Mouse (Mus musculus): ENCODE measurements around the gene Sstr4. TPM values are rescaled to one million over a fixed set of nuclear protein-coding genes. Genes with fewer than 3 reads are reported as not detected.
A peak's percentile ranks its signal among the peaks of the same experiment; 100 is the strongest.

Sstr4 gene
- polyA plus RNA-seq, 1 experiment from 2014 or later: 4.4 TPM

GRCm38 (mm10) chr2:148404906-148405305 lies 9.8 kb downstream of the Sstr4 start:
- Histone ChIP-seq H3K4me2 (ENCODE audit: low read length) (no peak overlapping the region), H3K4me3 (ENCODE audit: low read depth, low read length) (no peak overlapping the region), H3K4me1 (ENCODE audit: control insufficient read depth, insufficient read depth, low read length) (peaks cover 23% of the 10 kb centered on the region), H3K36me3 (ENCODE audit: control insufficient read depth, insufficient read depth, low read length) (no peaks in the 10 kb centered on the region), H3K9me3 (replicated peaks; ENCODE audit: control insufficient read depth, low read length, poor library complexity, severe bottlenecking) (no peaks in the 10 kb centered on the region), H3K27me3 (ENCODE audit: control insufficient read depth, insufficient read depth, low read depth, low read length) (peaks cover 44% of the 10 kb centered on the region), H3K27ac (ENCODE audit: low read length) (no peak overlapping the region), H3K9ac (ENCODE audit: low read depth, low read length) (no peak overlapping the region)
- no peak for ATAC-seq
- 83% methylated on average over 5 of the region's 5 CpGs for WGBS

DNA sequence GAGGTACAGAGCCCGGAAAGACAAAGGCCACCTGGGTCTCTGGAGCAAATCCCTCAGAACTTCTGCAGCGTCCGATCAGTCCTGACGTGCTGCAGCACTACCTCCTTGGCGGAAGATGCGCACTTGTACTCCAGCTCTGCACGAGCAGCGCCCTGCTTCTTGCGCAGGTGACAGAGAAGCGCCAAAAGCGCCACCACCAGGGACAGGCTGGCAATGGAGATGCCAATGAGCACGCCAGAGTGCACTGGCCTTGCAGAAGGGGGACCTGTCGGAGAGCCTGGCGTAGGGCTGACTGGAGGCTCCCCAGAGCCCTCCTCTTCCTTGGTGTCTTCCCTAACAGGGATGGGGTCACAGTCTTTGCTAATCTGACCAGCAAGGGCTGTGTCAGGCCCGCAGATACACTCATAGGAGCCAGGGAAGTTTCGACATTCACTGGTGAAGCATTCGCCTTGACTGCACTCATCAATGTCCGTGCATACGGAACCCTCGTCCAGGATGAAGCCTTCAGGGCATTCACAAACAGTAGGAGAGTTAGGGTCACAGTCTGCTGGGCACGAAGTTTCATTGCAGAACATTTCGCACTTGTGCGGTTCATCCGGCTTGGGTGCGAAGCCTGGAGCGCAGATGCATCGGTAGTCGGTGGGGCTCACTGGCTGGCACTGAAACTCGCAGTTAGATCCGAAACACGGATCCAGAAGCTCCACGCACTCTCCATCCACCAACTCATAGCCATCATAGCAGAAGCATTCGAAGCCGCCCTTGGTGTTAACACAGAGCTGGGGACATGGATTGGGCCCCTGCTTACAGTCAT lies 11.2 kb downstream of the Sstr4 start:
- Histone ChIP-seq H3K4me3 (ENCODE audit: low read depth, low read length) (peak overlapping the region; percentile 36), H3K27me3 (ENCODE audit: control insufficient read depth, insufficient read depth, low read depth, low read length) (peaks cover 44% of the 10 kb centered on the region), H3K36me3 (ENCODE audit: control insufficient read depth, insufficient read depth, low read length) (no peaks in the 10 kb centered on the region), H3K9me3 (replicated peaks; ENCODE audit: control insufficient read depth, low read length, poor library complexity, severe bottlenecking) (no peaks in the 10 kb centered on the region), H3K4me1 (ENCODE audit: control insufficient read depth, insufficient read depth, low read length) (peaks cover 23% of the 10 kb centered on the region), H3K9ac (ENCODE audit: low read depth, low read length) (peak overlapping the region; percentile 46; the same call in 1 of the 2 replicates), H3K27ac (ENCODE audit: low read length) (no peak overlapping the region), H3K4me2 (ENCODE audit: low read length) (peak overlapping the region; percentile 65)
- peak; percentile 36; the same call in 1 of the 2 replicates for ATAC-seq
- WGBS: 6% methylated on average over 34 of the region's 34 CpGs

GRCm38 (mm10) chr2:148406971-148407869 lies 12.1 kb downstream of the Sstr4 start:
- H3K4me2 ChIP-seq (ENCODE audit: low read length): peak overlapping the region; percentile 65
- peaks cover 23% of the 10 kb centered on the region for H3K4me1 ChIP-seq (ENCODE audit: control insufficient read depth, insufficient read depth, low read length)
- H3K9ac ChIP-seq (ENCODE audit: low read depth, low read length): peak overlapping the region; percentile 47
- H3K36me3 ChIP-seq (ENCODE audit: control insufficient read depth, insufficient read depth, low read length): no peaks in the 10 kb centered on the region
- 4% methylated on average over 55 of the region's 55 CpGs for WGBS
- no peaks in the 10 kb centered on the region for H3K9me3 ChIP-seq (replicated peaks; ENCODE audit: control insufficient read depth, low read length, poor library complexity, severe bottlenecking)
- H3K27ac ChIP-seq (ENCODE audit: low read length): no peak overlapping the region
- H3K4me3 ChIP-seq (ENCODE audit: low read depth, low read length): peak overlapping the region; percentile 36
- ATAC-seq: peak; percentile 76
- peaks cover 44% of the 10 kb centered on the region for H3K27me3 ChIP-seq (ENCODE audit: control insufficient read depth, insufficient read depth, low read depth, low read length)

- 3% methylated on average over 35 of the region's 35 CpGs for WGBS
- Histone ChIP-seq H3K27me3 (ENCODE audit: control insufficient read depth, insufficient read depth, low read depth, low read length) (peaks cover 44% of the 10 kb centered on the region), H3K36me3 (ENCODE audit: control insufficient read depth, insufficient read depth, low read length) (no peaks in the 10 kb centered on the region), H3K9me3 (replicated peaks; ENCODE audit: control insufficient read depth, low read length, poor library complexity, severe bottlenecking) (no peaks in the 10 kb centered on the region), H3K27ac (ENCODE audit: low read length) (no peak within 1 kb of the TSS), H3K4me2 (ENCODE audit: low read length) (peak within 1 kb of the TSS; percentile 65), H3K4me3 (ENCODE audit: low read depth, low read length) (peak within 1 kb of the TSS; percentile 36), H3K4me1 (ENCODE audit: control insufficient read depth, insufficient read depth, low read length) (peaks cover 23% of the 10 kb centered on the region), H3K9ac (ENCODE audit: low read depth, low read length) (peak within 1 kb of the TSS; percentile 47)
- ATAC-seq: peak; percentile 41; the same call in 1 of the 2 replicates
Measured at GRCm38 (mm10) chr2:148407870-148408760, 13.0 kb downstream of the Sstr4 start, which contains the start of gene Thbd. Thbd (minus strand) TSS chr2:148408188.

- Histone ChIP-seq H3K9me3 (replicated peaks; ENCODE audit: control insufficient read depth, low read length, poor library complexity, severe bottlenecking) (no peaks in the 10 kb centered on the region), H3K9ac (ENCODE audit: low read depth, low read length) (no peak overlapping the region), H3K4me2 (ENCODE audit: low read length) (no peak overlapping the region), H3K27ac (ENCODE audit: low read length) (no peak overlapping the region), H3K4me3 (ENCODE audit: low read depth, low read length) (no peak overlapping the region), H3K36me3 (ENCODE audit: control insufficient read depth, insufficient read depth, low read length) (no peaks in the 10 kb centered on the region), H3K4me1 (ENCODE audit: control insufficient read depth, insufficient read depth, low read length) (peaks cover 23% of the 10 kb centered on the region), H3K27me3 (ENCODE audit: control insufficient read depth, insufficient read depth, low read depth, low read length) (peaks cover 44% of the 10 kb centered on the region)
- ATAC-seq: no peak
- 8% methylated on average over 6 of the region's 6 CpGs for WGBS
Measured at GRCm38 (mm10) chr2:148408761-148409120, 13.6 kb downstream of the Sstr4 start.

DNA sequence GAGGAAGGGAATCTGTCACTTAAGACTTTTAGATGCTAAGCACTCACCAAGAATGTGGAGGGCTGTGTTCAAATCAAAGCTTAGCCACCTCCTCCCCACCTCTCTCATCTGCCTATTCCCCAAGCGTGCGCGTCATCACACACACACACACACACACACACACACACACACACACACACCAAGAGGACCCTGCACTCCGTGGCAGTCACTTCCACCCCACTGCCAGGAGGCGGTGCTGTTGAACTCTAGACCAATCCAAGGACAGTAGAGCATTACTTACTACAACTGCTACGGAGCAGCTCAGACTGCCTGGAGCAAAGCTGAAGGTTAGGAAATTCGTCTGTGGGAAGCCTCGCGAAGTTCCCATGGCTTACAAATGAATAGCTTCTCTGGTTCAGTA lies 14.0 kb downstream of the Sstr4 start:
- H3K4me3 ChIP-seq (ENCODE audit: low read depth, low read length): no peak overlapping the region
- no peaks in the 10 kb centered on the region for H3K9me3 ChIP-seq (replicated peaks; ENCODE audit: control insufficient read depth, low read length, poor library complexity, severe bottlenecking)
- H3K27me3 ChIP-seq (ENCODE audit: control insufficient read depth, insufficient read depth, low read depth, low read length): peaks cover 44% of the 10 kb centered on the region
- H3K36me3 ChIP-seq (ENCODE audit: control insufficient read depth, insufficient read depth, low read length): no peaks in the 10 kb centered on the region
- 27% methylated on average over 9 of the region's 9 CpGs for WGBS
- ATAC-seq: peak; percentile 47
- peaks cover 23% of the 10 kb centered on the region for H3K4me1 ChIP-seq (ENCODE audit: control insufficient read depth, insufficient read depth, low read length)
- H3K27ac ChIP-seq (ENCODE audit: low read length): no peak overlapping the region
- no peak overlapping the region for H3K4me2 ChIP-seq (ENCODE audit: low read length)
- no peak overlapping the region for H3K9ac ChIP-seq (ENCODE audit: low read depth, low read length)

- peaks cover 23% of the 10 kb centered on the region for H3K4me1 ChIP-seq (ENCODE audit: control insufficient read depth, insufficient read depth, low read length)
- no peak overlapping the region for H3K27ac ChIP-seq (ENCODE audit: low read length)
- no peak overlapping the region for H3K9ac ChIP-seq (ENCODE audit: low read depth, low read length)
- 84% methylated on average over 1 of the region's 1 CpGs for WGBS
- no peak overlapping the region for H3K4me3 ChIP-seq (ENCODE audit: low read depth, low read length)
- peaks cover 41% of the 10 kb centered on the region for H3K27me3 ChIP-seq (ENCODE audit: control insufficient read depth, insufficient read depth, low read depth, low read length)
- H3K9me3 ChIP-seq (replicated peaks; ENCODE audit: control insufficient read depth, low read length, poor library complexity, severe bottlenecking): no peaks in the 10 kb centered on the region
- no peak overlapping the region for H3K4me2 ChIP-seq (ENCODE audit: low read length)
- ATAC-seq: no peak
- H3K36me3 ChIP-seq (ENCODE audit: control insufficient read depth, insufficient read depth, low read length): no peaks in the 10 kb centered on the region
Measured at GRCm38 (mm10) chr2:148409821-148410220, 14.7 kb downstream of the Sstr4 start.

- H3K27ac ChIP-seq (ENCODE audit: low read length): no peak overlapping the region
- no peak overlapping the region for H3K9ac ChIP-seq (ENCODE audit: low read depth, low read length)
- no peak for ATAC-seq
- WGBS: 72% methylated on average over 3 of the region's 3 CpGs
- no peaks in the 10 kb centered on the region for H3K9me3 ChIP-seq (replicated peaks; ENCODE audit: control insufficient read depth, low read length, poor library complexity, severe bottlenecking)
- H3K36me3 ChIP-seq (ENCODE audit: control insufficient read depth, insufficient read depth, low read length): no peaks in the 10 kb centered on the region
- no peak overlapping the region for H3K4me3 ChIP-seq (ENCODE audit: low read depth, low read length)
- no peaks in the 10 kb centered on the region for H3K27me3 ChIP-seq (ENCODE audit: control insufficient read depth, insufficient read depth, low read depth, low read length)
- no peak overlapping the region for H3K4me2 ChIP-seq (ENCODE audit: low read length)
- H3K4me1 ChIP-seq (ENCODE audit: control insufficient read depth, insufficient read depth, low read length): no peaks in the 10 kb centered on the region
Measured at GRCm38 (mm10) chr2:148419151-148419550, 24.0 kb downstream of the Sstr4 start.

Measured in midbrain, embryonic 16.5 days (tissue).